Mouse (Mus musculus): ENCODE data around the gene Sp4.

DNA sequence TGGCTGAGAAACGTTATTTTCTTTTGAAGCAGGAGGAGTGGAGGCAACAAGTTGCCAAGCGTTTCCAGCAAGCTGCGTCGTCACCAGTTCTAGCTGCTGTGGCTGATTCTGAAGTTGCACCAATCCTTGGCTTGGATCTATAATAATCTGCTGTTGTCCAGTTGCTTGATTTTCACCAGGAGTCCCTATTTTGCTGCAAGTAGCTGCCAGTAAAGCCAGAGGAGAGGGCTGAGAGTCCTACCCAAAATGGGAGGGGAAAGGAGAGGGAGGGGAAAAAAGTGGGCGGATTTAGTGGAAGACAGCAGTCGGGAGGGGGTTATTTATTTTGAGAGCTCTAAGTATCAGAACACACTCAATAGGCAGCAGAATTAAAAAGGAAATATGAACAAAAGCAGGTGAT, 1.3 kb downstream of the Sp4 start:
- TF ChIP-seq POLR2A (IDR thresholded peaks at IDR 0.05; ENCODE audit: insufficient read length, low read depth) (no peak), POLR2AphosphoS2 (IDR thresholded peaks at IDR 0.05; ENCODE audit: insufficient read length, low read depth) (no peak), MYOG (IDR thresholded peaks at IDR 0.05; ENCODE audit: control insufficient read depth in 1 of 3, insufficient read depth in 1 of 3, insufficient read length in 2 of 3, low read depth in 2 of 3) (no peak), E2F4 (IDR thresholded peaks at IDR 0.05; ENCODE audit: insufficient read depth) (no peak), TCF3 (IDR thresholded peaks at IDR 0.05; ENCODE audit: insufficient read length, low read depth) (no peak), MAX (IDR thresholded peaks at IDR 0.05; ENCODE audit: low read depth) (no peak), USF1 (IDR thresholded peaks at IDR 0.05; ENCODE audit: low read depth) (no peak), SRF (IDR thresholded peaks at IDR 0.05; ENCODE audit: control insufficient read depth, insufficient read length, low read depth) (no peak), CEBPB (IDR thresholded peaks at IDR 0.05; ENCODE audit: insufficient read depth, poor library complexity, severe bottlenecking) (no peak), TCF12 (IDR thresholded peaks at IDR 0.05; ENCODE audit: insufficient read depth, poor library complexity, severe bottlenecking) (no peak), MYOD1 (IDR thresholded peaks at IDR 0.05; ENCODE audit: control insufficient read depth in 1 of 3, insufficient read length in 2 of 3, low read depth in 2 of 3) (no peak), REST (IDR thresholded peaks at IDR 0.05; ENCODE audit: insufficient read depth, insufficient read length) (no peak)
